Mouse (Mus musculus) liver, adult 2 months (tissue): ENCODE measurements around the gene Dnajb4.

Experiments used
- CTCF ChIP-seq: fragments of 200-500 bp; IDR thresholded peaks from 2 replicates; pipeline ENCODE4 v1.5.1; 2011; ENCODE audit warnings: low read depth, low read length, control low read depth
- POLR2A ChIP-seq: fragments of 200-500 bp; IDR thresholded peaks from 2 replicates; pipeline ENCODE4 v1.6.1; 2011; ENCODE audit warnings: low read length, control low read depth; ENCODE audit not compliant: insufficient read depth; ENCODE audit errors: extremely low read depth

GRCm38 (mm10) chr3:152186106-152186505, 24.0 kb downstream of the Dnajb4 start:
- TF ChIP-seq CTCF (no peak), POLR2A (no peak)
